Mouse (Mus musculus) heart, postnatal 4 days (tissue): Measurements from ENCODE around the gene Hlf. TPM values are rescaled to one million over a fixed set of nuclear protein-coding genes. Genes with fewer than 3 reads are reported as not detected.

Source experiments
- DNase-seq: peaks from one replicate; pipeline ENCODE4 v3.0.0; 2021
- total RNA-seq, 2 experiments: library from RNA; stranded (reverse); gene quantifications; 2 replicates each; pipeline ENCODE4 v1.2.3; 2021

Hlf gene
- total RNA-seq, result 10 to 100 TPM; 16.6 to 19.0 TPM

DNA sequence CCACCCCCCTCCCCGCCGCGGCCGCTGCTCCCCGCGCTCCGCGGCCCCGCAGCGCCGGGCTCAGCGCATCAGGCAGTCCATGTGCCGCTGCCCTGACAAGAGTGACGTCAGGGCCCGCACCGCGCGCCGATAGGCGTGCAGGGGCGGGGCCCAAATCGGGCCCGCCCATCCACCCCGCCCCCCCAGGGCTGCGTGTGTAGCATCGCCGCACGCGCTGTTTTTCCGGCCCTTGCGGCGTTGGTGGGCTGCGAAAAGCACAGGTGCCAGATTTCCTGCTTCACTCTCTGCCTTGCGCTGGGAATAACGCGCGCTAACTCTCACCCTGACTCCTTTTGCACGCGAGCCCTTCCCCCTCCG, at the start of gene Hlf:
Gene Hlf (minus strand): TSS at position 79 of the 357 bp plus-strand sequence.
- peak; percentile 93 for DNase-seq

DNA sequence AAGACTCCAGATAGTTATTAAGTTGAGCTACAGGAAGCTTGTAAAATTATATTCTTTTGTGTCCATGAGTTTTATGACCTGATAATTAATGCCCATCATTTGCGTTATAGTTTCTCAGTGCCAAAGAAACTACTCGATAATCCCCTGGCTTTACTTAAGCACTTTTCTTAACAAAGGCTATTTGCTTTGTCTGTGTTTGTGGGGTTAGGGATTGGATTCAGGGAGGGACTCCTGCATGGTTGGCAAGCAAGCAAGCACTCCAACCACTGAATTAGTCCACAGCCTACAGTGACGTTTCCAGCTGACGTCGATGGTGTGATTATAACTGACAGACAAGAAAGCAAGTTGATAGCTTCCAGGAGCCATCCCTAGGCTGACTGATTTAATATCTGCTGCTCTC, 48.1 kb upstream of the Hlf start:
- DNase-seq, result no peak

DNA sequence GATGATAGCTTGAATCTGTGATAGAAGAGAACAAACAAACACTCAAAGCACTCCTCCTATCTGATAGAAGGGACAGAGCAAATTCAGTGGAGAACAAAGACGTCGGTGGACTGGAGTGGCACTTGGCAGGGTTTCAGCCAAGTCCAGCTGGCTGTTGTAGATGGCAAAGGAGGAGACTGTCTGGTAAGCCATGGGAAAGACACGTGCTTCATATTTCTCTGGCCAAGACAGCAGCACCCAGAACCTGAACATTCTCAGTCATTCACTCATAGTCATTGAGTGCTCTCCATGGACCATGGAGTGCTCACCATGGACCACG, 34.5 kb upstream of the Hlf start:
- no peak for DNase-seq

DNA sequence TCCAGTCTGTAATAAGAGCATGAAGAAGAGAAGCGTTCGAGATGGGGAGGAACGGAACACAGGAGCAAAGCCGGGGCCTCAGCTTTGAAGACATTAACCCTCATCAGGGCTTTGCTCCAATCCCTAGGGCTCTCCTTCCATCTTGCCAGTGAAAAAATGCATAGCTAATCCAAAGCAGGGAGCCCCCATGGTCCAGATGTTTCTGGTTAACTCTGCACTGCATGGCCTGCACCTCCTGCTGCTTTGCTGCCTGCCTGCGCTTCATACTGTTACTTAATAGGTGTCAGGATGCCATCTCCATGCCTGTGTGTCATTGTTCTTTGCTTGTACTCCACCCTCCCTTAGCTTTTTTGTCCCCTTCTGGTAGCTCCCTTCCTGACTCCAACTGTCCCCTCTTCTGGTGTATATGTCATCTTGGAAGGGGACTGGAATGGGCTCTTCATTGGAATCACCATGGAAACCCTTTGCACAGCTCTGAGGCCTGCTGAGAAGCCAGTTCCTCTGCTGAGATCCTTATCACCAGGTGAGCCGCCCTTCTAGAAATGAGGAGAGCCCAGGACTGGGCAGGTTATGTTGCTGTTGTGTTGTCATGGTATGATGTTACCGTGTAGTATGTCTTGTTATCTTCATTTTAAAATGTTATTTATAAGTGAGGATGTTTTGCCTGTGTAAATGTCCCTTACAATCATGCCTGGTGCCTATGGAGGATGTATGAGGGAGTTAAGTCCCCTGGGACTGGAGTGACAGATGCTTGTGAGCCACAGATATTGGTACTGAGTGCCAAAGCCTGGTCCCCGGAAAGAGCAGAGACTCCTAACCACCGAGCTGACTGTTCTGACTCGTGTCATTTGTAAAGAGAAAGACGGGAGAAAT, 33.9 kb upstream of the Hlf start:
- DNase-seq, result no peak

DNA sequence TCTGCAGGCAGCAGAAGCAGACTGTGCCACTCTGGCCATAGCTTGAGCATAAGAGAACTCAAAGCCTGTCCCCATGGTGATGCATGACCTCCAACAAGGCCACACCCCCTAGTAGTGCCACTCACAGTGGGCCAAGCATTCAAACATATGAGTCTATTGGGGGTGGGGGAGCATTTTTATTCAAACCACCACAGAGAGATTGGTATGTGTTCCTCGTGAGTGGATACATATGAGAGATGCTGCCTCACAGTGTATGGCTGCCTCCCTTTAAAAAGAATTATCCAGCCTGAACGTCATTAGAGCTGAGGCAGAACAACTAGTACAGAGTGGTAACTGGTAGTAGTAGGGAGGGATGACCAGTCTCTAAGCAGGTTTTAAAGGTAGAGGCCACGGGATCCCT, 33.2 kb upstream of the Hlf start:
- no peak for DNase-seq

DNA sequence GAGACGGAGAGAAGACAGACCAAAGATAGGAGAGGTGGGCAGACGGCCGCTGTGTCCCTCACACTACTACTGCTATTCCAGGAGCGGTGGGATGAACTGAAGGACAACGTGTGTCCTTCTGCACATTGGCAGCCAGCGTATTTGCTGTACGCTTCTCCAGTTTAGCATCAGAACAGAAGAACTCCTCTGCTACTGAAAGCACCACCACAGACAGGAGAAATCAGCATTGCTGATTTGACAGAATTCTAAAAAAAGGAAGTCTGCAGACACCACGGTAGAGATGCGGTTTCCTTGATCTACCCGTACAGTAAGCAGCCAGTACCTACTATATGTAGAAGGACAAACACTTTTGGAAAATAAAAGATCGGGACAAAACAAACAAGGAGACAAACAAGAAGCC, 29.0 kb upstream of the Hlf start:
- DNase-seq, result no peak

DNA sequence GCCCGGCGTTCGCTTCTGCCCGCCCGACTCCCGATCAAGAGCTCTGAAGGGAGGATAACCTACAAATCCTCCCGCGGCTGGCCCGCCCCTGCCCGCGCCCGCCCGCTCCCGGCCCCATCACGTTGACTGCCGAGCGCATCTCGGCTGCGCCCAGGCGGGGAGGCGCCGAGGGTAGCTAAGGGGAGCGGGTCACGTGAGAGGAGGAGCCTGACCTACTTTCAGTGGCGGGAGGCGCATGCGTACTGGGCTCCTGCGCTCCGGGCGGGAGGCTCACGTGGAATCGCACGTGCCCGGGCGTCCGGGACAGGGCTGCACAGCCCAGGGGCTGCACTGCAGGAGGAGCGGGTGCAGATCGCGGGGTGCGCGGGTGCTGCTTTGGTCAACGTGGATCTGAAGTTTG, 27.2 kb upstream of the Hlf start:
- peak; percentile 99 for DNase-seq

DNA sequence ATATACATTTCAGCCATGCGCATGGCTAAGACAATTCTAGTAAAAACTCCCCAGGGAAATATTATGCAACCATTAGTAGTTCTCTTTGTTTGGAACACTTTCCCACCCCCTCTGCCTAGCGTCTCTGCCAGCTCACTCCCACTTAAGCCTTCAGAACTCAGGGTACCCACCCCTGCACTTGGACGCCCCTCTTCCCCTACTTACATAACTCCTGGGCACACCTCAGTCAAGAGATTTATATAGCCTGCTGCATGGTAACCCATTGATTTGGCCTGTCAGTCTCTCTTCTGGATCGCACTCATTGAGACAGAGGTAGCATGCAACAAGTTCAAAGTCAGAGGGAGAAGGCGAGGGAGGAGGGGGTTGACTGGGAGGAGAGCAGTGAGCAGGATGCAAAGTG, 26.3 kb upstream of the Hlf start:
- no peak for DNase-seq

DNA sequence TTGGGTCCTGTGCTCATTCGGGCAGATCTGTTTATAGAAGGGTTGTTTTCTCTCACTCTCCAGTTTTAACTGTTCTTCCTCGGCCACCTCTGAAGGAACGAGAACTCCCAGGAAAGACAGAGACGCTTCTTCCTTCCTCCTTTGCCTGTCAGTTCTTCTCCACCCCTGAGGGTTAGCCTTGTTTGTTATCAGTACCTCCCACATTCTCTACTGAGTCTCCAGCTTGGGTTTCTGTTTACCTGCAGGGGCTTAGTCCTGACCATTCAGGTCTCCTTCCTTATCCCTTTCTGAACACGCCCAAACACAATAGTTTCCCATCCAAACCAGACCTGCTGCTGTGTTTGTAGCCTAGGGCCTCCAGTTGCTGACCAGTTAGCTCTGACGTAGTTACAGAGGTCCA, 8.2 kb upstream of the Hlf start:
- no peak for DNase-seq

DNA sequence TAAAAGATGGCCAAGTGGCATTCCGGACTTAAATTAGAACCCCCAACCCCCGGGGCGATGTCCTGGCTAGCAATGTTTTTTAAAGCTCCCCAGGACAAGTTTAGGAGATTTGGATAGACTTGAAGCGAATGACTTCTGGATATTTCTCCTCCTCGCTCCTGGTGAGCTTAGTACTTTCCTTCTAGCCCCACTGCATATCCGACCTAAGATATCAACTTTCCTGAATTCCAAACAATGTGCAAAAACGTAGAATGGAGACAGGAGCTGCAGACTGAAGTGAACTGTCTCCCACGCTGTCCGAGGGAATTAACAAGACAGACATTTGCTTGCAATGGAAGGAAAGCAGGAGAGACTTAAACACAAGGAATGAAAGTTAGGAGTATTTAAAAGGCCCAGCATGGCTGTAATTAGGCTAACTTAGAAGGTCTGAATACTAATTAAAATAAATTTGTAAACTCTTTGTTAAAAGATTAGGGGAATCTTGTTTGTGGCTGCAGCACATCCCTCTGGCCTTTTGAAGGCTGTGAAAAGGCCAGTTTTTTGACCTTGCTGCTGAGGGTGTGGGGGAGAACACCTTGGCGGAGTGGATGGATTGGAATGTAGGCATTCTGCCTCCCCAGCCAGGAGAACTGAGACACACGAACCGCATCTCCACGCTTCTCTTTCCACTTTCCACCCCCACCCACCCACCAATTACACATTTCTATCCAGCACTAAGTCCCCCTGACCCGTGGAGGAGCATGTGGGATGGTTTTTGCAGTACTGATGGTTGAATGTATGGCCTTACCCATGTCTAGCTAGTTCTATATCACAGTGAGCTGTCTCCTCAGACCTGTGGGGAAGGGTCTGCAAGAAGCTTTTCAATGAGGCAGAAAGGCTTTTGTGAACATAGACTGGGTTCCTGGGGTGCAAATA, 833 bp upstream of the Hlf start:
- no peak for DNase-seq

DNA sequence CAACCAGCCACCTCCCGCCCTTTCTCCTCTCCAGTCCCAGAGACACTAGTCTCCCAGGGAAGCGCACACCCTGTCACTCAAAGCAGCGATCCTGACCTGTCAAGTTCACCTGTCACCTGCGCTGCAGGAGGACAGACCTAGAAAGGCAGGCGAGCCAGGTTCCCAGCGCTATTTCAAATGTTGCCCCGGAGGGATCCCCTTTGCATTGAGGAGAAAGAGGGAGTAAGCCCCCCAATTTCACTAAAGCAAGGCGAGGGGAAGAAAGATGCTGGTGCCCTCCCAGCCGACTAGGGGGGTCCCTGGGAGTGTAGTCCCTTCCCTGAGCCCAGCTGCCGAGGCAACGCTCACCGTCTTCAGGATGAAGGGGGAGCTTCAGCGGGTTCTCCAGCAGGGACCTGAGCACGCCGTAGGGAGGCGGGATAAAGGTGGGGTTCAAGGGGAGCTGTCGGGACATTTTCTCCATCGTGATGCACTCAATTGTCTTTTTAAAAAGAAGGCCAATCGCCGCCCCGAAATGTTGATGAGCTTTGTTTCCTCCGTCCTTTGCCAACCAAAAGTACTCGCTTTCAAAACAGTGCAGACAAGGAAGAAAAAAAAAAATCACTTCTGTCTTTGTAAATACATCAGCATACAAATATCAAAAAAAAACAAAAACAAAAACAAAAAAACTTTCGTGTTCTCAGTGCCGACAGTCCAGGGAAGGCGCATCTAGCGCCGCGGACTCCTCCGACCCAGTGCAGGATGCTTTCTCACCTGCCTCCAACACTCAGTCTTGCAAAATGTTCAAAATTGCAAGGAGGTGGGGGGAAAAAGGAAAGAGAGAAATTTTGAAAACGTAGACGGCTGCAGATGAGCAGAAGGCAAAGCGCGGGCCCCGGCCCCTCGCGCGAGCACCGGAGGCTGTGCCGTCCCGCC, 536 bp downstream of the Hlf start:
- DNase-seq, result peak; percentile 21

DNA sequence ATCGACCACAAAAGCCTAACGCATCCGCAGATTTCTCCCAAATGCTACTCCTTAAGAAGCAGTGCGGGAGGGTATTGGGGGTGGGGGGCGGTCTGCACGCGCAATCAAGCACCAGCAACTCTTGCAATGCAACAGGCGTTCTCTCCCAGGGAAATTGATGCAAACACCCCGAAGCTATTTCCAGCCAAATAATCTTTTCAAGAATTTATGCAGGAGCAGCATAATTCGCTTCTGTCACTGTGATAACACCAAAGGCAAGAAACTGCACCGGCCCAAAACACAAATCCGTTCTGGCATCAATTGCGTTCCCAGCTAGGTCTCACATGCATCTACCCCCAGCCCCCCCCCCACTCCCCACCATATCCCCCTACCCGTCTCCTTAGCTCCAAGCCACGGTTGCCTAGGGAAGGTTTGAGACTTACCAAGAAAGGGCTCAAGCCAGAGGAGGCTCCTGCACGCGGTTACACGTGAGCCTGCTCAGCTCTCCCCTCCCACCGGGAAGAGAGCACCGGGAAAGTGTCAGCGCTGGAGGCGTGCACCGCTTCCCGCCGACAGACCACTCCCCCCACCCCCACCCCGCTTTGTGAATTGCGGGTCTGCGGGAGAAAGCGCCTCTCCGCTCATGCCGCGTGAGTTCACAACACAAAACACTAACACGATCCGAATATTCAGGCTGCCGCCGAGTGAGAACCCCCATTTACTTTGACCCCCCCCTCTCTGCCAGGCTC, 1.4 kb downstream of the Hlf start:
- peak; percentile 51 for DNase-seq

DNA sequence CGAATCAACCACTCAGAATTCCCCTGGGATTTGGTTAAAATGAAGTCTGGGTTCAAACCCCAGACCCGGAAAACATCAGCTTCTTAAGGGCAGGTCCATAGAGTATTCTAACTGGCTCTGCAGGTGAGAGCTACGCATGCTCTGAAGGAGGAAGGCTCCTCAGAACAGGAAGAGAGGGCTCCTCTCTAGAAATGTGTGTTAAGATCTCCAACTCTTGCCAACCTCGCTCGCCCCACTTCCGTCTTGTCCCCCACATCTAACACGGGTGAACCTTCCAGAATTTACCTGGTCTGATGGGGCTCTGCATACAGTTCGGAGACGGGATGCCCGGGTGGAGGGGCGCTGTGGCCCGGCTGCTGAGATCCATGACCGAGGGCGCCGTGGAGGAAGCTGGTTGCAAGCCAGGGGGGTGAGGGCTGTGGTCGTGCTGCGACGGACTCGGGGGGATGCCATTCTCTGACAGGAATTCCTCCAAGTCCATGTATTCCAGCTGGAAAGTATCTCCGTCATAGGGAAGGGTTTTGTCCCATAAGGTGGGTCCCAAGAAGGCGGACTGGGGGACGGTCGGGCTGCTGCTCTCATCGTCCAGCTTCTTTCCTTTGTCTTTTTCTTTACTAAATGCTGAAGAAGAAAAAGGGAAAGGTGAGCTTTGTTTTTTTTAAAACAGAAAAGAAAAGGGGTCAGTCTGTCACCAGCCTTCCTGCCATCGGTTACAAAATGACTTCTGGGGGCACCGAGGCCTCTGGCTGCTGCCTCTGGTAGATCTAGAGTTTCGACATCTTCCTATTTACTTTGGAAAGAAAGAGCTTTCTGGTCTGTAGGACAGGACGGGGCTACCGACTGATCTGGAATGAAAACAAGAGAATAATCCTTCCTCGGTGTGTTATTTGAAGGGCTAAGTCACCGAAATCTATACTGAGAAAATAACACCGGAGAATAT, 2.9 kb downstream of the Hlf start:
- DNase-seq, result no peak

DNA sequence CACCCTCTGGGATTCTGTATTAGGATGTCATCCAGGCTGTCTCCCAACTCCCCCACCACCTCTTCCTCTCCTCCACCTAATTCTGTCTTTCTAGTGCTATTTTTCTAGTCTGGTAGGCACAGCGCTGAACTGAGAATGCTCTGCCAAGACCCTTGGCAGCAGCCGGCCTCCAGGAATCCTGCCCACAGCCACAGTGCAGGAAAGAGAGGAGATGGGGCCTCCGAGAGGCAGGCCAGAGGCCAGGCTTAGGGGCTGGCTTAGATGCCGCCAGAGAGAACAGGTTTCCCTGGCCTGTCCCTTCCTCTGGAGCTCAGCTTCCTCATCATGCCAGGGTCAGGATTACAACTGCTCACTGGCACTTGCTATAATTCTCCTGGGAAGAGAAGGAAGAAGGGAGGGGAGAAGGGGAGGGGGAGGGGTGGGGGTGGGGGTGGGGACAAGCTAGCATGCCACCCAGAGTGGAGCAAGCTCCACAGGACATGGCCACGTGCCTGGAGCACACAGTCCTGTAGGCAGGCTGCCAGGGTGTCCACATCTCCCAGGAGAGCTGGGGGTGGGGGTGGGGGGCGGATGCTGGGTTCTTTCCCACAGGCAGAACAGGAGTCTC, 8.6 kb downstream of the Hlf start:
- peak; percentile 85 for DNase-seq

DNA sequence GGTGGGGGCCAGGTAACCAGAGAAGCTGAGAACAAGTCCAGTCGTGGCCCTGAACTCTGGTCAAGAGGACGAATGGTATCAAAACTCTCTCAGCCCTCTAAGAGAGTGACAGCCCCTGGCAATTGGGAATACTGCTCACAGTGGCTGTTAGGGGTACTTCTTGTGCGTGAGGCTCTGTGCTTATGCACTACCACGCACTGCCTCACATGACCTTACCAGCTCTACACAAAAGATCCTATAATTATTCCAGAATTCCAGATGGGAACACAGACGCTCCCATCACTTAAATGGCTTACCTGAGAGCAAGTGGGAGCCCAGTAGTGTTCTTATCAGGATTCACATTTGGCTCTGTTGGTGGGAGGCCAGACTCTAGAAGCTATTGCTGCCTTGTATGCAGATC, 9.6 kb downstream of the Hlf start:
- peak; percentile 30 for DNase-seq

DNA sequence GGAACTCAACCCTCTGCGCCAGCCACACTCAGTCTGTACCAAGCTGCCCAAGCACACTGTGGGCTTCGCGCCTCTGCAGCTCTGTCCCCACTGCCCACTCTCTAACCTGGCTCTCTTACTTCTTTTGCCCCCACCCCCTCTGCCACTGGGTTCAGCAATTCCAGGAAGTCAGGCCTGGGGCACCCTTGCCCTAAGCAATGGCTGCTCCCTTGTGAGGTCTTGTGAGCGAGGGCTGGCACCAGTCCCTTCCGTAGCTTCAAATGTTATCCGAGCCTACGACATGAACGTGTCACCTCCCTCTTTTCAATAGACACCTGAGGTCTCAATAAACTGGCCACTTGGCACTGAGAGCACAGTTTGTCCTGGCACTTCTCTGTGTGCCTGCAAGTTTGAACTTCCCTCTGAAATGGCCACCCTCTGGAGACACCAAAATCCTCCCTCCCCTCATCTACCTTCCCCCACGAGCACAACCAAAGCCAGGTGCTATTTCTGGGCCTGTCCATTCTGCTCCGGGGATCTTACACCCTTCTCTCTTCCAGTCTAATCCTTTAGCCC, 10.5 kb downstream of the Hlf start:
- DNase-seq, result no peak

DNA sequence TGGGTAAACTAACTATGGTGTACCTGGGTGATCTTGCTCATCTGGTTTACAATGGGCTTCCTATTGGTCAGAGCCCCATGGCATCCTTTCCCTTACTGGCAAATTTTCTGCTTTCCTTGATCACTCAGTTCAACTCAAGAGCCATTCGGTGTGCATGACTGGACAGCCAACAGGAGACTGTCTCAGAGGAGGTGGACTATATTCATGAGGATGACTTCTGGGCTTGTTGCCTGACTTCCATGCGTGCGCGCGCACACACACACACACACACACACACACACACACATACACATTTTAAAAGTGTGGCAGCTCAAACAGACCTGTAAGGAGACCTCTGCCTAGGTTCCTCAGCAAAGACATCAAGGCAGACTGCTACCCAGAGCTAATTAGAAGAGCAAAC, 12.7 kb downstream of the Hlf start:
- no peak for DNase-seq

DNA sequence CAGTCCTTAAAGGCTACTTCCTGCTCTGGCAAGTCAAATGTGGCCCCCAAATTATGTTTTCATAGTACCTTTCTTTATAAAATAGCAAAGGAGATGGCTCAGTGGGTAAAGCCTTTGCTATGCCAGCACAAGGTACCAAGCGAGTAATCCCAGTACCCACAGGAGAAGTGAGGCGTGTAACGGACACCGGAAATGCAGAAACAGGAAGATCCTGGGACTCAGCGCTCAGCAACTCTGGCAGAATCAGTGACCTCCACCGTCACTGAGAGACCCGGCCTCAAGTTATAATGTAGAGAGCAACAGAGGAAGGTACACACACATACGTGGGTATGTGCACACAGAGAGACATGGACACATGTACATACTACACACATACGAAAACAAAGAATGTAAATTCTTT, 14.3 kb downstream of the Hlf start:
- no peak for DNase-seq

DNA sequence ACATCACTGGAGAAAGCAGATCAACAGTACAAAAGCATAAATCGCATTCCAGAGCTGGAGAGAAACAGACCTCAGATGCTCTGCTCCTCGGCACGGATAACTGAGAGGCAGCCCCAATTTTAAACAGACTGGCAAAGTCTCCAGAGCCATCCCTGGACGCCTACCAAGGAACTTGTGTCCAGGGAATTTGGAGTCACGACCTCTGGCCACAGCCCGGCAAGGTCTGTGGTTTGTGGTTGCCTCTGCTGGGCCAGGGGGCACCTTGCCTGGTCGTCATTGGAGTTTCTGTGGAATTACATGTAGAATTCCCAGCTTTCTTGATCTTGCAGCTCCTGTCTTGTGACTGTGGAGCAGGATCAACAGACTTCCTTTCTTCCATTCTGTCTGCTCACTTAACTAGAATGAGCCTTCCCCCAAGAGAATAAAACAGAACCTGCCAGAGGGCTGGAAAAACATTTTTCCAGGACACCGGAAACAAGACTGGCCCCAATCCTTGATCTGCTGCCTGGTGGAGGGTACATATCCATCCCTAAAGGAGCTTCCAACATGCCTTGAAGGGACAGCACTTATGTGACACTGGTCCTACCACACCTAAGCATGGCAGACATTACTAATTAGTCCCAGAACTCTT, 19.1 kb downstream of the Hlf start:
- no peak for DNase-seq
